Mouse (Mus musculus): ENCODE measurements around the gene Samd9l. TPM values are rescaled to one million over a fixed set of nuclear protein-coding genes. Genes with fewer than 3 reads are reported as not detected.

Samd9l gene
- polyA plus RNA-seq, 1 experiment from 2014 or later: 0.40 TPM

Other genes with a start within 250 kb of the Samd9l start
- 0.31 and 0.72 TPM in 2 replicates for gene Hepacam2, start 98.7 kb upstream of the Samd9l start, polyA plus RNA-seq (2014; fragmentation: Nextera tagmentation; extraction: Ambion mirVana)
- 31.7 and 35.4 TPM in 2 replicates for gene Vps50, start 98.8 kb upstream of the Samd9l start, polyA plus RNA-seq (2014; fragmentation: Nextera tagmentation; extraction: Ambion mirVana)